Mouse (Mus musculus): ENCODE measurements at regions not wholly inside any gene's neighbourhood (a gene's known extent, or its start where the extent isn't known, plus 50 kb on each side); places are given as distances from the start of the nearest gene placed in this dataset.
"Not testable (repeated sequence)": the region's sequence is repeated elsewhere in the genome, so short reads cannot be mapped to it uniquely, and the experiment has no call there.

- H3K9ac ChIP-seq; H3K27me3 ChIP-seq; H3K9me3 ChIP-seq (replicated peaks); H3K36me3 ChIP-seq; H3K4me3 ChIP-seq (replicated peaks); DNase-seq; H3K27ac ChIP-seq; H3K4me1 ChIP-seq (replicated peaks); H3K4me2 ChIP-seq; ATAC-seq (ENCODE audit: low read depth): not testable (repeated sequence)
- 51% methylated on average over 21 of the region's 21 CpGs for WGBS (ENCODE audit: insufficient replicate concordance)
These were observed 57.1 kb downstream of the Nap1l2 start for GRCm38 (mm10) chrX:103129347-103129746.

GRCm38 (mm10) chrX:103109181-103109580 lies 77.3 kb downstream of the Nap1l2 start:
- Histone ChIP-seq H3K27me3 (no peaks in the 10 kb centered on the region), H3K9me3 (replicated peaks) (no peaks in the 10 kb centered on the region), H3K9ac (no peak overlapping the region), H3K4me3 (replicated peaks) (no peak overlapping the region), H3K4me1 (replicated peaks) (no peaks in the 10 kb centered on the region), H3K27ac (no peak overlapping the region), H3K36me3 (no peaks in the 10 kb centered on the region), H3K4me2 (no peak overlapping the region)
- DNase-seq = no peak
- no peak for ATAC-seq (ENCODE audit: low read depth)
- 9% methylated on average over 1 of the region's 1 CpGs for WGBS (ENCODE audit: insufficient replicate concordance)

DNA sequence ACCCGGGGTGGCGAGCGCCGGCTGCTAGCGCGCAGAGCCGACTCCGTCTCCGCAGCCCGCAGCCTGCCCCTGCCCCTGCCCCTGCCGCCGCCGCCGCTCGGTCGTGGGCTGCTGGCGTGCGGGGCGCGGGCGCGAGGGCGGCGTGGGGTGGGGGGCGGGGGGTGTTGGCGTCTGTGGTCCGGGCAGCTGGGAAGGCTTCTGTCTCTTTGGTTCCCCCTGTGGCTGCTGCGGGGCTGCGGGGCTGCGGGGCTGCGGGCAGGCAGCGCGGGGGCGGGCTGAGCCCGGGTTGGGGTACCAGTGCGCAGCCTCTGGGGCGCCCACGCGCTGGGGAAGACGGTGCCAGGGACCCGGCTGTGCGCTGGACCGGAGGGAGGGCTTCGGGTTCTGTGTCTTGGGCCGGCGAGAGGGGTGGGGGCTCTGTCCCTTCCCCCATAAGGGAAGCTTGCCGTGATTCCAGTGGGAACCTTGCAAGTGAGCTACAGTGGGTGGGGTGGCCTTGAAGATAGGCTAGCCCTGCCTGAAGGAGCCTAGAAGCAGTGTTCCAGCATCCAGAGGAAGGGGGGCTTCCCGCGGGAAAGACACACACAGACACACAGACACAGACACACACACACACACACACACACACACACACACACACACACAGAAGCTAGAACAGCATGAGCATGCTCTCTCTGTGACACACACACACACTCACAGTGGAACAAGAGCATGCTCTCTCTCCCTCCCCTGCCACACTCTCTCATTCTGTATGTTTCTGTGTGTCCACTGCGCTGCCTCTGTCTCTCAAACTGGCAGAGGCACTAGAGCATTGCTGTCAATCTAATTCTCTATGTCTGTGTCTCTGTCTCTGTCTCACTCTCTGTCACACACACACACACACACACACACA lies 118.5 kb downstream of the Nap1l2 start:
- DNase-seq; H3K36me3 ChIP-seq; H3K4me3 ChIP-seq (replicated peaks); H3K27me3 ChIP-seq; ATAC-seq (ENCODE audit: low read depth); H3K4me1 ChIP-seq (replicated peaks); H3K27ac ChIP-seq; H3K4me2 ChIP-seq; H3K9me3 ChIP-seq (replicated peaks); H3K9ac ChIP-seq: not testable (repeated sequence)
- WGBS (ENCODE audit: insufficient replicate concordance) = no CpG with 5 or more reads among the region's 50 CpGs

- H3K9me3 ChIP-seq (replicated peaks); H3K27ac ChIP-seq; H3K27me3 ChIP-seq; H3K9ac ChIP-seq; H3K4me1 ChIP-seq (replicated peaks); H3K4me3 ChIP-seq (replicated peaks); ATAC-seq (ENCODE audit: low read depth); H3K4me2 ChIP-seq; DNase-seq; H3K36me3 ChIP-seq: not testable (repeated sequence)
- WGBS (ENCODE audit: insufficient replicate concordance) = no CpG with 5 or more reads among the region's 45 CpGs
These were observed 119.3 kb downstream of the Nap1l2 start for GRCm38 (mm10) chrX:103067107-103067506.

- H3K4me1 ChIP-seq (replicated peaks) = no peaks in the 10 kb centered on the region
- peaks cover 4% of the 10 kb centered on the region; the same call in 1 of the 2 replicates for H3K27me3 ChIP-seq
- H3K4me2 ChIP-seq = peak overlapping the region; percentile 46
- H3K36me3 ChIP-seq = no peaks in the 10 kb centered on the region
- ATAC-seq (ENCODE audit: low read depth) = 0 out of 2 replicates have a peak, but pooled peaks have one; percentile 23
- H3K27ac ChIP-seq = no peak overlapping the region
- H3K4me3 ChIP-seq (replicated peaks) = peak overlapping the region; percentile 28
- H3K9ac ChIP-seq = no peak overlapping the region
- WGBS (ENCODE audit: insufficient replicate concordance) = 12% methylated on average over 21 of the region's 22 CpGs
- no peaks in the 10 kb centered on the region for H3K9me3 ChIP-seq (replicated peaks)
- DNase-seq = peak; percentile 9
These were observed 98.3 kb downstream of the 1700018G05Rik start for GRCm38 (mm10) chrX:103026256-103027028.

- H3K27me3 ChIP-seq; H3K36me3 ChIP-seq; H3K9me3 ChIP-seq (replicated peaks); H3K4me1 ChIP-seq (replicated peaks); H3K9ac ChIP-seq; ATAC-seq (ENCODE audit: low read depth); H3K4me3 ChIP-seq (replicated peaks); H3K27ac ChIP-seq; DNase-seq: not testable (repeated sequence)
- peak overlapping the region; percentile 46; the same call in 1 of the 2 replicates for H3K4me2 ChIP-seq
- WGBS (ENCODE audit: insufficient replicate concordance) = 17% methylated on average over 3 of the region's 3 CpGs
These were observed 97.3 kb downstream of the 1700018G05Rik start for GRCm38 (mm10) chrX:103025495-103025894.

DNA sequence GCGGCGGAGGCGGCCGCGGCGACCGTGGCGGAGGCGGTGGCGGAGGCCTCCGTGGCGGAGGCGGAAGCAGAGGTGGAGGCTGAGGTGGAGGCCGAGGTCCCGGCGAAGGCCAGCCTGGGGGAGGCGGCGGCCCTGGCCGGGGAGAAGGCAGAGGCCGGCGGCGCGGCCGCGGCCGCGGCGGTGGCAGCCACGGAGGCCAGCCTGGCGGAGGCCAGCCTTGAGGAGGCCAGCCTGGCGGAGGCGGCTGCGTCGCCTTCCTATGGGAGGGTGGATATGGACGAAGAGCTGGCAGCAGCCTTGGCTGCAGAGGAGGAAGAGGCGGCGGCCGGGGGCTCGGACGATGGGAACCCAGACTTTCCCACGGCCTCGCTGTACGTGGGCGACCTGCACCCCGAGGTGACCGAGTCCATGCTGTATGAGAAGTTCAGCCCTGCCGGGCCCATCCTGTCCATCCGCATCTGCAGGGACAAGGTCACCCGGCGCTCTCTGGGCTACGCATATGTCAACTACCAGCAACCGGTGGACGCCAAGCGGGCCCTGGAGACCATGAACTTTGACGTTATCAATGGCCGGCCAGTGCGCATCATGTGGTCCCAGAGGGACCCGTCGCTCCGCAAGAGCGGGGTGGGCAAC lies 85.4 kb downstream of the 1700018G05Rik start:
- WGBS (ENCODE audit: insufficient replicate concordance) = no CpG with 5 or more reads among the region's 61 CpGs
- H3K9ac ChIP-seq; H3K4me3 ChIP-seq (replicated peaks); H3K4me1 ChIP-seq (replicated peaks); ATAC-seq (ENCODE audit: low read depth); DNase-seq; H3K4me2 ChIP-seq; H3K9me3 ChIP-seq (replicated peaks); H3K27ac ChIP-seq; H3K36me3 ChIP-seq; H3K27me3 ChIP-seq: not testable (repeated sequence)

DNA sequence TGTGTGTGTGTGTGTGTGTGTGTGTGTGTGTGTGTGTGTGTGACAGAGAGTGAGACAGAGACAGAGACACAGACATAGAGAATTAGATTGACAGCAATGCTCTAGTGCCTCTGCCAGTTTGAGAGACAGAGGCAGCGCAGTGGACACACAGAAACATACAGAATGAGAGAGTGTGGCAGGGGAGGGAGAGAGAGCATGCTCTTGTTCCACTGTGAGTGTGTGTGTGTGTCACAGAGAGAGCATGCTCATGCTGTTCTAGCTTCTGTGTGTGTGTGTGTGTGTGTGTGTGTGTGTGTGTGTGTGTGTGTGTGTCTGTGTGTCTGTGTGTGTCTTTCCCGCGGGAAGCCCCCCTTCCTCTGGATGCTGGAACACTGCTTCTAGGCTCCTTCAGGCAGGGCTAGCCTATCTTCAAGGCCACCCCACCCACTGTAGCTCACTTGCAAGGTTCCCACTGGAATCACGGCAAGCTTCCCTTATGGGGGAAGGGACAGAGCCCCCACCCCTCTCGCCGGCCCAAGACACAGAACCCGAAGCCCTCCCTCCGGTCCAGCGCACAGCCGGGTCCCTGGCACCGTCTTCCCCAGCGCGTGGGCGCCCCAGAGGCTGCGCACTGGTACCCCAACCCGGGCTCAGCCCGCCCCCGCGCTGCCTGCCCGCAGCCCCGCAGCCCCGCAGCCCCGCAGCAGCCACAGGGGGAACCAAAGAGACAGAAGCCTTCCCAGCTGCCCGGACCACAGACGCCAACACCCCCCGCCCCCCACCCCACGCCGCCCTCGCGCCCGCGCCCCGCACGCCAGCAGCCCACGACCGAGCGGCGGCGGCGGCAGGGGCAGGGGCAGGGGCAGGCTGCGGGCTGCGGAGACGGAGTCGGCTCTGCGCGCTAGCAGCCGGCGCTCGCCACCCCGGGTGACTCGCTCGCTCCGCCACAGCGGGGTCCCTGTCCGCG lies 84.4 kb downstream of the 1700018G05Rik start:
- H3K4me2 ChIP-seq; H3K9ac ChIP-seq; H3K27ac ChIP-seq; ATAC-seq (ENCODE audit: low read depth); H3K4me3 ChIP-seq (replicated peaks); DNase-seq; H3K27me3 ChIP-seq; H3K4me1 ChIP-seq (replicated peaks); H3K36me3 ChIP-seq; H3K9me3 ChIP-seq (replicated peaks): not testable (repeated sequence)
- 8% methylated on average over 2 of the region's 56 CpGs for WGBS (ENCODE audit: insufficient replicate concordance)

GRCm38 (mm10) chrX:102993956-102994355 lies 65.8 kb downstream of the 1700018G05Rik start:
- not testable (repeated sequence) for ATAC-seq (ENCODE audit: low read depth); H3K36me3 ChIP-seq; H3K27me3 ChIP-seq; H3K27ac ChIP-seq; DNase-seq; H3K9me3 ChIP-seq (replicated peaks); H3K4me1 ChIP-seq (replicated peaks); H3K9ac ChIP-seq; H3K4me2 ChIP-seq; H3K4me3 ChIP-seq (replicated peaks)
- 61% methylated on average over 1 of the region's 3 CpGs for WGBS (ENCODE audit: insufficient replicate concordance)

Data from liver, embryonic 13.5 days (tissue).